Mouse (Mus musculus) kidney, embryonic 15.5 days (tissue): ENCODE results near the gene Clptm1. TPM values are rescaled to one million over a fixed set of nuclear protein-coding genes. Genes with fewer than 3 reads are reported as not detected.

Source experiments
- ATAC-seq: fragments of 200-750 bp; cut with Nextera tagmentation; replicated peaks from 2 replicates; pipeline ENCODE4 v1.8.0; 2017; ENCODE audit warnings: moderate TSS enrichment; ENCODE audit not compliant: low FRiP score
- H3K27ac ChIP-seq: fragments of 300-500 bp; sonication (generic); 2 replicates; pipeline ENCODE4 v1.5.1; 2015; ENCODE audit warnings: mild to moderate bottlenecking, inconsistent platforms
- H3K27me3 ChIP-seq: fragments of 300-500 bp; sonication (generic); 2 replicates; pipeline ENCODE4 v1.6.1; 2015; ENCODE audit warnings: inconsistent platforms
- H3K36me3 ChIP-seq: fragments of 300-500 bp; sonication (generic); 2 replicates; pipeline ENCODE4 v1.6.1; 2015; ENCODE audit warnings: inconsistent platforms
- H3K4me1 ChIP-seq: fragments of 300-500 bp; sonication (generic); 2 replicates; pipeline ENCODE4 v1.6.1; 2015; ENCODE audit warnings: inconsistent platforms
- H3K4me2 ChIP-seq: fragments of 300-500 bp; sonication (generic); 2 replicates; pipeline ENCODE4 v1.6.1; 2015; ENCODE audit warnings: moderate library complexity, mild to moderate bottlenecking, inconsistent platforms
- H3K4me3 ChIP-seq: fragments of 300-500 bp; sonication (generic); replicated peaks from 2 replicates; pipeline ENCODE4 v1.5.1; 2015; ENCODE audit warnings: mild to moderate bottlenecking, inconsistent platforms
- H3K9ac ChIP-seq: fragments of 300-500 bp; sonication (generic); 2 replicates; pipeline ENCODE4 v1.6.1; 2015; ENCODE audit warnings: mild to moderate bottlenecking, inconsistent platforms
- H3K9me3 ChIP-seq: fragments of 300-500 bp; sonication (generic); replicated peaks from 2 replicates; pipeline ENCODE4 v1.6.1; 2016; ENCODE audit warnings: inconsistent platforms
- WGBS: fragments of 180-500 bp; shearing (Covaris S2); methylation state at CpG from one replicate; pipeline ENCODE4 v1.1.7; 2015; ENCODE audit warnings: mixed read lengths; 5-methylcytosine and 5-hydroxymethylcytosine counted together
- polyA plus RNA-seq: library from polyadenylated mRNA; unstranded; fragments of >200 nt; fragmentation: Nextera tagmentation; extraction: Ambion mirVana; gene quantifications from 2 replicates; pipeline ENCODE4 v1.2.1, GENCODE M21; 2015

The Clptm1 gene
- polyA plus RNA-seq, 1 experiment from 2014 or later, result 91.5 TPM

DNA sequence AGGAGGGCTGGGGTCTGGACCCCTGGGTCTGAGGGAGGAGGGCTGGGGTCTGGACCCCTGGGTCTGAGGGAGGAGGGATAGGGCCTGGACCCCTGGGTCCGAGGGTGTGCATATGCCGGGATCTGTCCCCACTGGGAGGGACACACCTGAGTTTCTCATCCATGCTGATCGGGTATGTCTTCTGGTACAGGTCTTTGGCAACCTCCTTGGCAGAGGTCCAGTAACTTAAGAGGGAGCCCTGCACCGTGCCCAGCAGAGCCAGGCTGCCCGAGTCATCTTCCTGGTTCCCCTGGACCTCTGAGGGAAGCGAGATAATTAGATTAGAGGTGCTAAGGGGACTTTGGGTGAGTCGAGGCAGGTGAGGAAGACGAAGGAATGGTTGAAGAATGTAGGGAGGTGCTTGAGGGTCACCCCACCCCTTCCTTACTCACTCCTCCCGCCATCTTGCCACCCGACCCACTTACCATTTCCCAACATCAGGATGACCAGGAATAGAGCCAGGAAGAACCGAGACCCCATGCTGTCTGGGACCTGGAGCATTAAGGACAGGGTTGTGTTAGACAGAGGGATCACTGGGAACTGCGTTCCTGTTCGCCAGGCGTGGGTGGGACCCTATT, 8.4 kb upstream of the Clptm1 start:
- H3K36me3 ChIP-seq, result no peaks in the 10 kb centered on the region
- H3K4me2 ChIP-seq, result no peak overlapping the region
- no peak for ATAC-seq
- H3K4me1 ChIP-seq, result peaks cover 5% of the 10 kb centered on the region
- H3K4me3 ChIP-seq, result no peak overlapping the region
- H3K9ac ChIP-seq, result no peak overlapping the region
- no peak overlapping the region for H3K27ac ChIP-seq
- WGBS, result 61% methylated on average over 14 of the region's 14 CpGs
- H3K9me3 ChIP-seq, result no peaks in the 10 kb centered on the region
- H3K27me3 ChIP-seq, result no peaks in the 10 kb centered on the region

DNA sequence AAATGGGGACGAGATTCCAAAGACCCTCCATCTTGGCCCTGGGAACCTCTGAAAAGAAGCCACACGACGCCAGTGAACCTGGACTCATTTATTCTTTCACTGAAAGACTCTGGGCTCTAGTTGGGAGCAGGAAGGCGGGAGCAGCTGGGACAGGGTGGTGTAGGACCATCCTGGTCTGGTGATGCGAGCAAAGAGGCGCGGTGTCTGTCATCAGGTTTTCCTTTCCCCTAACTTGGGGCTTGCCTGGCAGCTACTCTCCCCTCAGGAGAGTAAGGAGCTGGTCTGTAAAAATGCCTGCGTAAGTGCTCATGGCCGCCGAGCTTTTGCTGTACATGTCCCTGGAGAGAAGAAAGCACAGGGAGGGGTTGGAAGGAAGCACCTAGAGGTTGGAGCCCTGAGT, 6.7 kb upstream of the Clptm1 start:
- no peak overlapping the region for H3K4me2 ChIP-seq
- WGBS, result 68% methylated on average over 10 of the region's 10 CpGs
- no peaks in the 10 kb centered on the region for H3K9me3 ChIP-seq
- H3K4me1 ChIP-seq, result peaks cover 6% of the 10 kb centered on the region
- H3K4me3 ChIP-seq, result no peak overlapping the region
- no peaks in the 10 kb centered on the region for H3K36me3 ChIP-seq
- no peak for ATAC-seq
- no peaks in the 10 kb centered on the region for H3K27me3 ChIP-seq
- H3K27ac ChIP-seq, result no peak overlapping the region
- no peak overlapping the region for H3K9ac ChIP-seq

DNA sequence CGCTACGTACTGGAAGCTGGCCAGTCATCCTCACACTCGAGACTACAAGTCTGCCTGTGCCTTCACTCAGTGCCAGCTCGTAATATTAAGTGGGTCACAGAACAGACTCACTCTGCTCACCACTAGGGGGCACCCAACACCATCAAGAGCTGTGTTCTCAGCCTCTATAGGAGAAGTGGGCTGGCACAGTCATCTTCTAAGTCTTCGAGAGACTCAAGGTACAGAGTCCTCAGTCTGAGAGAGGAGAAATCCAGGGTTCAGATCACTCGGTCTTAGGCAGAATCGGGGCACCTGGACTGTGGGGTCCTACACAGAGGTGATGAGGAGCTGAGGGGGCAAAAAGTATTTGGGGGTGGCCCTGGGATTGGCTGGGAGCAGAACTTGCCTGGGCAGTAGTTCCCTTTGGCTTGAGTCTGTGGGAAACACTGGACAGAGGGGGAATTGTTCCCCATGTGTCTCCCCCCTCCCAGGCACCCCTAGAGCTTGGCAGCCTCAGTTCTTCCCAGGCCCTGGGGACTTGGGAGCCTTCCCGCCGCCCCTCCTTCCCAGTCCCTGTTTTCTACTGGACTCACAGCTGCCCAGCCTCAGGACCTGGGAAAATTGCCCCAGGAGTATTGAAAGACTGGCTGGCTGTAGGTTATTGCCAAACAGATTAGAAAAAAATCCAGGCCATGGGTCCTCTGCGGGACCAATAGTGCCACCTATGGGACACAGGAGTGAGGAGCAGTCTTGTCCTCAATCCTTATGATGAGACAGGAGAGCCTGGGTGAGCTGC, 4.3 kb upstream of the Clptm1 start:
- Histone ChIP-seq H3K27me3 (no peaks in the 10 kb centered on the region), H3K9me3 (no peaks in the 10 kb centered on the region), H3K27ac (peak overlapping the region; percentile 78), H3K4me2 (peak overlapping the region; percentile 45), H3K36me3 (no peaks in the 10 kb centered on the region), H3K4me3 (peak overlapping the region; percentile 15), H3K4me1 (peaks cover 16% of the 10 kb centered on the region), H3K9ac (peak overlapping the region; percentile 27; the same call in 1 of the 2 replicates)
- peak; percentile 79 for ATAC-seq
- 2% methylated on average over 10 of the region's 10 CpGs for WGBS

- Histone ChIP-seq H3K27me3 (no peaks in the 10 kb centered on the region), H3K36me3 (0 out of 2 replicates have a peak, but pooled peaks cover 6% of the 10 kb centered on the region), H3K9ac (no peak overlapping the region), H3K4me1 (peaks cover 32% of the 10 kb centered on the region), H3K27ac (no peak overlapping the region), H3K4me3 (no peak overlapping the region), H3K4me2 (no peak overlapping the region), H3K9me3 (no peaks in the 10 kb centered on the region)
- 74% methylated on average over 2 of the region's 2 CpGs for WGBS
- no peak for ATAC-seq
These were observed 2.6 kb upstream of the Clptm1 start for GRCm38 (mm10) chr7:19667434-19667833.

DNA sequence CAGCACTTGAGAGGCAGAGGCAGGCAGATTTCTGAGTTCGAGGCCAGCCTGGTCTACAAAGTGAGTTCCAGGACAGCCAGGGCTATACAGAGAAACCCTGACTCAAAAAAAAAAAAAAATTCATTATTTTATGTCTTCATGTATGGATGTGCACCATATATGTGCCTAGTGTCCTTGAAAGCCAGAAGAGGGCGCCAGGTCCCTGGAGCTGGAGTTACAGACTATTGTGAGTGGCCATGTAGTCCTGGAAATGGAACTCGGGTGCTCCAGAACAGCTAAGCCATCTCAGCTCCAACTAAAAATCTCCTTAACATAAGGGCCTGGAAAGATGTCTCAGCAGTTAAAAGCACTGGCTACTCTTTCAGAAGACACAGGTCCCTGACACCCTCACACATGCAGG, 1.9 kb upstream of the Clptm1 start:
- Histone ChIP-seq H3K4me1 (peaks cover 32% of the 10 kb centered on the region), H3K9ac (no peak overlapping the region), H3K4me2 (no peak overlapping the region), H3K27ac (no peak overlapping the region), H3K27me3 (no peaks in the 10 kb centered on the region), H3K4me3 (no peak overlapping the region), H3K9me3 (no peaks in the 10 kb centered on the region), H3K36me3 (peaks cover 10% of the 10 kb centered on the region)
- WGBS, result 69% methylated on average over 3 of the region's 3 CpGs
- no peak for ATAC-seq

DNA sequence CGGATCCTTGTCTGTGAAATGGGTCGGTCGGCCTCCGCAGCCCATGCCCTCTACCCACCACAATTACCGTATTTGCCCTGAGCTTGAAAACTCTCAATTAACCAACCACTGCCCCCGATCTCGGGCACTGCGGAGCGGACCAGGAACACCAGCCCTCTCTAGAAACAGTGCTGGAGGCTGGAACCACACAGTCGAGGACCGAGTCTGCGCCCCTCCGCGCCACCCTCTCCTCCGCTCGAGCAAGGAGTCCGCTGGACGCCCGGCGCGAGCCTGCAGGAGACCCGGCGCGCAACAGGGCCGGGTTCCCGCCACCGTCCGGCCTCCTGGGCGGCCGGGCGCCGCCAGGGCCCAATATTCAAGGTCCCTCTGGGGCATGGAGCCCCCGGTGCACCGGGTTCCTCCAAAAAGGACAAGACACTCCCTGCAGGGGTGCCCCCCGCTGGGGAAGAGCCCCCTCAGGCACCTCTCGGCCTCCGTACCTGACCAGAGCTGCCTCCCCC, 328 bp downstream of the Clptm1 start:
- Histone ChIP-seq H3K27ac (peak overlapping the region; percentile 84), H3K9me3 (no peaks in the 10 kb centered on the region), H3K9ac (peak overlapping the region; percentile 99), H3K36me3 (peaks cover 29% of the 10 kb centered on the region), H3K4me2 (peak overlapping the region; percentile 79), H3K27me3 (no peaks in the 10 kb centered on the region), H3K4me3 (peak overlapping the region; percentile 100), H3K4me1 (peaks cover 32% of the 10 kb centered on the region)
- peak; percentile 68 for ATAC-seq
- WGBS, result under 1% methylated on average over 32 of the region's 37 CpGs

DNA sequence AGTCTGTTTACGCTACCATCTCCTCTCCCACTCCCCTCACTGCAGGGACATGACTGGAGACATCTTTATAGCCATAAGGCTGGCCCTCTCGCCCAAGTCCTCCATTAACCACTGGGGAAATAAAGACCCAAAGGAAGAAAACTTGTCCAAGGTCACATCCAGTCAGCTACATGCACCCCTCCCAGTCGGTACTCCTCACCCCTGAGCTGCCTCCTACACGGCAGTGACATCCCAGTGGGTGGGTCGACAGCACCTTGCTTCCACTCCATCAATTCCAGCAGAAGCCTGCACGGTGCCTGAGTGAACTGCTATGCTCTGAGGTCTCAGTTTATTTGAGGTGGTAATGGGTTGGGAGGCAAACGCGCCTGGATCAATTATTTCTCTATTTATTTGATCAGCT, 893 bp downstream of the Clptm1 start:
- Histone ChIP-seq H3K9ac (peak overlapping the region; percentile 99), H3K4me2 (peak overlapping the region; percentile 79), H3K9me3 (no peaks in the 10 kb centered on the region), H3K4me1 (peaks cover 26% of the 10 kb centered on the region), H3K27me3 (no peaks in the 10 kb centered on the region), H3K4me3 (peak overlapping the region; percentile 100), H3K27ac (0 out of 2 replicates have a peak overlapping the region, but pooled peaks have one; percentile 84), H3K36me3 (peaks cover 34% of the 10 kb centered on the region)
- ATAC-seq, result no peak
- 7% methylated on average over 8 of the region's 8 CpGs for WGBS

DNA sequence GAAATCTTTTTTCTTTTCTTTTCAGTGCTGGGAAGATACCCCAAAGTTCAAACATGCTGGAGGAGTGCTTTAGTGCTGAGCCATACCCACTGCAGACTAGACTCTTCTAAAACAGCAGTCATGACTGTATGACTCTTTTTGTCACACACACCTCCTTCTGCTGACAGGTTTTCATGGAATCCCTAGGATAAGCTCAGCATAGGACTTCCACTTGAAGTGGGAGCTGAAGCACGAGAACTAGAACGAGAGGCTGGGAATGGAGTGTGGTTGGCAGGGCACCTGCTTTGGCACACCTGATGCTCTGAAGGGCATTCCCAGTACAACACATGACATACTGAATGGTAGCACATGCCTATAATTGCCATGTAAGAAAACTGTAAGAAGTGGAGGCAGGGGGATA, 12.2 kb downstream of the Clptm1 start:
- Histone ChIP-seq H3K9me3 (no peaks in the 10 kb centered on the region), H3K36me3 (peaks cover 78% of the 10 kb centered on the region)
- 93% methylated on average over 2 of the region's 2 CpGs for WGBS

DNA sequence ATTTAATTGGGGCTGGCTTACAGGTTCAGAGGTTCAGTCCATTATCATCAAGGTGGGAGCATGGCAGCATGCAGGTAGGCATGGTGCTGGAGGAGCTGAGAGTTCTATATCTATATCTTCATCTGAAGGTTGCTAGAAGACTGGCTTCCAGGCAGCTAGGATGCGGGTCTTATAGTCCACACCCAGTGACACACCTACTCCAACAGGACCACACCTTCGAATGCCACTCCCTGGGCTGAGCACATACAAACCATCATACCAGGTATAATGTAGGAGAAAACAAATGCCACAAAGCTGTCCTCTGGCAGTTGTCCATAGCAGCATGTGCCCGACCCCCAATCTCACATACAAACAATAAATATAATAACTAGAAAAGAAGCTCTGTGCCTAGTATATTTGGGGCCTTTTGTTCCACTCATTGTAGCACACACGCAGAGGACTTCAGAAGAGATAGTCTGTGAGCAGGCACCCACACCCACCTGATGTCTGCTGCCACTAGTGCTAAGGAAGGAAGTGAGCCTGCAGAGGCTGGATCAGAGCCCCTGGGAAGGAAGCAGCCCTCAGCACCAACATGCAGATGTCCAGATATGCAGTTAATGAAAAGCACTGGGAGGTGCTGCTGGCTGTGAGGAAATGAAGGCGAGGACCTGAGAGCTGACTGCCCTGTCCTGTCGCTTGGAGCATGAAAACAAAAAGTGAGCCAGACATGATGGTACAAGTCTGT, 13.6 kb downstream of the Clptm1 start:
- Histone ChIP-seq H3K4me1 (no peaks in the 10 kb centered on the region), H3K9ac (no peak overlapping the region), H3K27me3 (no peaks in the 10 kb centered on the region), H3K4me3 (no peak overlapping the region), H3K36me3 (peaks cover 88% of the 10 kb centered on the region), H3K9me3 (no peaks in the 10 kb centered on the region), H3K4me2 (no peak overlapping the region), H3K27ac (no peak overlapping the region)
- no peak for ATAC-seq
- 90% methylated on average over 6 of the region's 6 CpGs for WGBS

More for the DNA sequence above, 12.2 kb downstream of the Clptm1 start:
- Histone ChIP-seq H3K9ac (no peak overlapping the region), H3K27me3 (no peaks in the 10 kb centered on the region), H3K27ac (no peak overlapping the region), H3K4me1 (no peaks in the 10 kb centered on the region), H3K4me3 (no peak overlapping the region), H3K4me2 (no peak overlapping the region)
- no peak for ATAC-seq

DNA sequence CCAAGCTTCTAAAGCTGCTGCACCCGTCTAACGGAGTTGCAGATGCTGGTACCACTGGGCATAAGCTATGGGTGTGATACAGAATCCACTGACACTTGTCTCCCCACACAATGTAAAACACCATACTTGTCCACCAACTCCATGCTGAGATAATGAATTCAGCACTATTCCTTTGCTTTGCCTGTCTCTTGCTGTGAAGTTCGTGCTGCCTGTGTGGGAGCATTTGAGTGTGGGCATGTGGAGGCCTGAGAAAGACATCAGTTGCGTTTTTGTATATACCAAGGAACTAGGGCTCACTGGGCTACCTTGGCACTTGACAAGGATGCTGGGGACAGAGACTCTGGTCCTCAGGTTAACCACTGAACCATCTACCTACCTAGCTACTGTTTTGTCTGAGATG, 23.6 kb downstream of the Clptm1 start:
- Histone ChIP-seq H3K36me3 (peaks cover 100% of the 10 kb centered on the region), H3K4me2 (no peak overlapping the region), H3K9me3 (no peaks in the 10 kb centered on the region), H3K9ac (no peak overlapping the region), H3K4me1 (no peaks in the 10 kb centered on the region), H3K27me3 (no peaks in the 10 kb centered on the region), H3K4me3 (no peak overlapping the region), H3K27ac (no peak overlapping the region)
- ATAC-seq, result no peak
- WGBS, result 95% methylated on average over 4 of the region's 4 CpGs

GRCm38 (mm10) chr7:19635074-19635827, 29.6 kb downstream of the Clptm1 start:
- WGBS, result 90% methylated on average over 11 of the region's 11 CpGs
- peaks cover 86% of the 10 kb centered on the region for H3K36me3 ChIP-seq

More at GRCm38 (mm10) chr7:19635074-19635827, 29.6 kb downstream of the Clptm1 start:
- Histone ChIP-seq H3K27me3 (no peaks in the 10 kb centered on the region), H3K9me3 (no peaks in the 10 kb centered on the region), H3K4me1 (no peaks in the 10 kb centered on the region), H3K4me2 (no peak overlapping the region), H3K9ac (no peak overlapping the region), H3K27ac (no peak overlapping the region), H3K4me3 (no peak overlapping the region)
- no peak for ATAC-seq
